Comparison of ENCODE assay signal across 8 mouse cellular contexts in the genomic region with DNA sequence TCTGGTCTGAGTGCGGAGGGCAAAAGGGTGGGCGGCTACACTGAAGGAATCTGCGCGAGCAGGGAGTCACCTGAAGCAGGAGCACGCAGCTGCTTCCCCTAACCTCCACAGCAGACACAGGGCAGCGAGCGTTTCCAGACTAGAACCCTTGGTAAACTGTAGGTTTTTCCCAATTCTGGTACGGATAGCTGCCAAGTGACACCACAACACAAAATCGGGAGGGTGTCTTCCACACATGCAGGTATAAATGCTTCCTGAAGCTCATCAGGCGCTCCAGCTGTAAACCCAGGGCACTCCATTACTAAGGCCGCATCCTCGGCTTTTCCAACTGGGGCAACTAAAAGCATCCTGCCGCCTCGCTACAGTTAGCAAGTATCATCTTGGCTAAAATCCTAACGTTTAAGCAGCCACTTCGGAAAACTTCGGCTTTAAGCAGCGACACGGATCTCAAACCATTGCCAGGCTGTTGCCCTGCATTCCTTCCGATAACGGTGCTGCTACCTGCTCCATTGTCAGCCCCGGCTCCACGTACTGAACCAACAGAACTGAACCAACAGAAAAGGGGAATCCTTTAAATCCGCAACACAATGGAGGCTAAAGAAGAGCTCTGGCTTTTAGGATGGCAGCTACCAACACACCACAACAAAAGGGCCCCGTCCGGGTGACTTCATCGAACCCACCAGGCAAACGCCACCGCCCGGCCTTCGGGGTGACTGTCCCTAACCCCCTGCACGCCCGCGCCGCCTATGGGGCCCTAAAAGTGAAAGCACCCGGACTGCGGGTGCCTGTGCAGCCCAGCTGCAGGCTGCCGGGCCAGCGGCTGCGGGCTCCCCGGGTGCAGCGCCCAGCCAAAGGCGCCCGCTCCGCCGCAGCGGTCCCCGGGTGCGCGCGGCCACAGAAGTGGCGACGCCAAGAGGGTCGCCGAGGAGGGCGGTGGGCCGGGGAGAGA. TPM values are rescaled to one million over a fixed set of nuclear protein-coding genes. Genes with fewer than 3 reads are reported as not detected.
DNase-seq lines count a peak whose midpoint lies in the region; ATAC-seq lines count a peak whose summit lies in the region.

No protein-coding gene starts in this region.

- peak; percentile 49 for ATAC-seq in inflammation-experienced regulatory T-cells, adult 6 months
- ATAC-seq in megakaryocyte-erythroid progenitor cell, adult 5-6 weeks (replicated peaks; ENCODE audit: low FRiP score, low TSS enrichment, poor library complexity, severe bottlenecking) = peak; percentile 73

- DNase-seq in T-cell, adult 2 months (ENCODE audit: low spot score) = peak; percentile 83
- DNase-seq in cerebellum, postnatal 4 days (ENCODE audit: low spot score in 2 of 2) = peak; percentile 38 to 60
- DNase-seq in gastrocnemius, postnatal 10 days = peak; percentile 73
- peak; percentile 42 to 58 for DNase-seq in left cerebral cortex, postnatal 14 days (ENCODE audit: low spot score in 2 of 2)
- DNase-seq in right cerebral cortex, postnatal 14 days = peak; percentile 69
- DNase-seq in urinary bladder, postnatal 25 days (ENCODE audit: low spot score) = peak; percentile 47

- intact Hi-C loops in left cerebral cortex, postnatal 14 days (cut with DNase I) = loop anchor here (2.0 to 5.0 kb wide), 3 partner anchors 45 to 205 kb away; a partner anchor contains a TSS

RNA-seq across cellular contexts. Expression of a gene that starts 0.6 kb away (rescaled TPM):
- total RNA-seq in gastrocnemius, postnatal 10 days (2021) = 1 to 10 TPM; 1.3 to 3.7 TPM
- not detected for polyA plus RNA-seq in inflammation-experienced regulatory T-cells, adult 6 months (2017; shearing (Covaris generic))
- 1 to 10 TPM in 1 of 2 experiments, not detected in 1; 3.4 TPM for total RNA-seq in left cerebral cortex, postnatal 14 days (2021)
- not detected in 2 replicates for total RNA-seq in megakaryocyte-erythroid progenitor cell, adult 5-6 weeks (2014; fragmentation: Nextera tagmentation)
- total RNA-seq in megakaryocyte-erythroid progenitor cell, adult 5-6 weeks (2017) = not detected in 2 replicates

RNA-seq across cellular contexts. Expression of a gene that starts 44.9 kb away (rescaled TPM):
- total RNA-seq in gastrocnemius, postnatal 10 days (2021) = 10 to 100 TPM; 45.5 to 49.0 TPM
- 100 to 1,000 TPM in 2 of 3 experiments, 10 to 100 TPM in 1; 54.0 to 162 (median 147) TPM for polyA plus RNA-seq in inflammation-experienced regulatory T-cells, adult 6 months (2017; shearing (Covaris generic))
- total RNA-seq in left cerebral cortex, postnatal 14 days (2021) = 100 to 1,000 TPM; 147 to 161 TPM
- 23.2 and 24.9 TPM in 2 replicates for total RNA-seq in megakaryocyte-erythroid progenitor cell, adult 5-6 weeks (2014; fragmentation: Nextera tagmentation)
- total RNA-seq in megakaryocyte-erythroid progenitor cell, adult 5-6 weeks (2017) = 26.1 and 26.9 TPM in 2 replicates

RNA-seq across cellular contexts. Expression of a gene that starts 45.0 kb away (rescaled TPM):
- 10 to 100 TPM; 76.8 to 81.2 TPM for total RNA-seq in gastrocnemius, postnatal 10 days (2021)
- 100 to 1,000 TPM in 2 of 3 experiments, 10 to 100 TPM in 1; 97.7 to 133 (median 119) TPM for polyA plus RNA-seq in inflammation-experienced regulatory T-cells, adult 6 months (2017; shearing (Covaris generic))
- 100 to 1,000 TPM; 122 to 132 TPM for total RNA-seq in left cerebral cortex, postnatal 14 days (2021)
- 109 and 117 TPM in 2 replicates for total RNA-seq in megakaryocyte-erythroid progenitor cell, adult 5-6 weeks (2014; fragmentation: Nextera tagmentation)
- total RNA-seq in megakaryocyte-erythroid progenitor cell, adult 5-6 weeks (2017) = 53.3 and 60.8 TPM in 2 replicates

RNA-seq across cellular contexts. Expression of a gene that starts 56.3 kb away (rescaled TPM):
- 10 to 100 TPM; 20.7 to 24.6 TPM for total RNA-seq in gastrocnemius, postnatal 10 days (2021)
- polyA plus RNA-seq in inflammation-experienced regulatory T-cells, adult 6 months (2017; shearing (Covaris generic)) = 10 to 100 TPM; 15.4 to 16.6 (median 15.8) TPM
- total RNA-seq in left cerebral cortex, postnatal 14 days (2021) = 10 to 100 TPM; 24.8 to 25.7 TPM
- total RNA-seq in megakaryocyte-erythroid progenitor cell, adult 5-6 weeks (2014; fragmentation: Nextera tagmentation) = 12.1 and 14.1 TPM in 2 replicates
- 19.4 and 51.7 TPM in 2 replicates for total RNA-seq in megakaryocyte-erythroid progenitor cell, adult 5-6 weeks (2017)

Comparison
In these comparisons a context has a peak if more than half of its experiments do, and no peak if none do; other contexts are left out.
1. Peak in every context shown above with its lines: DNase-seq and ATAC-seq.